Mouse (Mus musculus) hindlimb bud, embryonic 11.5 days (tissue): Measurements from ENCODE around the gene Ttc21b.
"Not testable (repeated sequence)": the region's sequence is repeated elsewhere in the genome, so short reads cannot be mapped to it uniquely, and the experiment has no call there.

ENCODE experiments used
- DNase-seq: peaks from one replicate; pipeline ENCODE4 v3.0.0-alpha.2; 2012; ENCODE audit warnings: low read depth, low spot score; ENCODE audit errors: extremely low spot score

The Ttc21b gene

GRCm38 (mm10) chr2:66256220-66257131 lies at the start of gene Ttc21b:
Gene Ttc21b (minus strand): TSS chr2:66256617.
- peak; percentile 83 for DNase-seq

GRCm38 (mm10) chr2:66272551-66272950 lies 16.1 kb upstream of the Ttc21b start:
- DNase-seq: no peak

GRCm38 (mm10) chr2:66244013-66244412 lies 12.4 kb downstream of the Ttc21b start:
- no peak for DNase-seq

GRCm38 (mm10) chr2:66240334-66240733 lies 16.1 kb downstream of the Ttc21b start:
- DNase-seq: no peak

GRCm38 (mm10) chr2:66238886-66239285 lies 17.5 kb downstream of the Ttc21b start:
- no peak for DNase-seq

- no peak for DNase-seq
Measured at GRCm38 (mm10) chr2:66220954-66221353, 35.5 kb downstream of the Ttc21b start.

GRCm38 (mm10) chr2:66209875-66210274 lies 46.5 kb downstream of the Ttc21b start:
- DNase-seq: no peak

GRCm38 (mm10) chr2:66209353-66209752 lies 47.1 kb downstream of the Ttc21b start:
- no peak for DNase-seq

- no peak for DNase-seq
Measured at GRCm38 (mm10) chr2:66206796-66207195, 49.6 kb downstream of the Ttc21b start.

- no peak for DNase-seq
Measured at GRCm38 (mm10) chr2:66204218-66204617, 52.2 kb downstream of the Ttc21b start.

- no peak for DNase-seq
Measured at GRCm38 (mm10) chr2:66200195-66200594, 56.2 kb downstream of the Ttc21b start.

- no peak for DNase-seq
Measured at GRCm38 (mm10) chr2:66191691-66192100, 64.7 kb downstream of the Ttc21b start.

GRCm38 (mm10) chr2:66190157-66190556 lies 66.3 kb downstream of the Ttc21b start:
- no peak for DNase-seq

- not testable (repeated sequence) for DNase-seq
Measured at GRCm38 (mm10) chr2:66189197-66189596, 67.2 kb downstream of the Ttc21b start.

- DNase-seq: no peak
Measured at GRCm38 (mm10) chr2:66187520-66187919, 68.9 kb downstream of the Ttc21b start.

GRCm38 (mm10) chr2:66184431-66185164 lies 71.8 kb downstream of the Ttc21b start:
- DNase-seq: no peak

GRCm38 (mm10) chr2:66180293-66180692 lies 76.1 kb downstream of the Ttc21b start:
- DNase-seq: peak; percentile 60

- DNase-seq: no peak
Measured at GRCm38 (mm10) chr2:66179782-66180181, 76.6 kb downstream of the Ttc21b start.

GRCm38 (mm10) chr2:66178848-66179215 lies 77.6 kb downstream of the Ttc21b start:
- DNase-seq: no peak

GRCm38 (mm10) chr2:66177886-66178847 lies 78.2 kb downstream of the Ttc21b start:
- DNase-seq: no peak

GRCm38 (mm10) chr2:66177017-66177416 lies 79.4 kb downstream of the Ttc21b start:
- DNase-seq: no peak
